Mouse (Mus musculus) lung, adult 2 months (tissue): Measurements from ENCODE around the gene Camk1.

ENCODE experiments used
- CTCF ChIP-seq: fragments of 200-500 bp; IDR thresholded peaks from 2 replicates; pipeline ENCODE4 v1.5.1; 2011; ENCODE audit warnings: mild to moderate bottlenecking, low read length, control low read depth; ENCODE audit not compliant: insufficient read depth
- POLR2A ChIP-seq: fragments of 200-500 bp; IDR thresholded peaks from 2 replicates; pipeline ENCODE4 v1.6.1; 2011; ENCODE audit warnings: low read depth, mild to moderate bottlenecking, control low read depth, low read length, borderline replicate concordance; ENCODE audit errors: extremely low read depth

GRCm38 (mm10) chr6:113330547-113330946 lies 13.2 kb downstream of the Camk1 start:
- TF ChIP-seq CTCF (no peak), POLR2A (no peak)
